ENCODE assay signal across 25 mouse cellular contexts in genomic region chr4:129902394-129902793, GRCm38 (mm10). TPM values are rescaled to one million over a fixed set of nuclear protein-coding genes. Genes with fewer than 3 reads are reported as not detected.
DNase-seq lines count a peak whose midpoint lies in the region; ATAC-seq and TF ChIP-seq lines count a peak whose summit lies in the region.
"Had no signal": no experiment of that assay in that cellular context is flagged by ENCODE, and none has a peak within 500 bp of the region (broad histone marks: within the 10 kb centered on the region; RNA-seq: fewer than 3 reads in every experiment).

No protein-coding gene starts in this region.

- no peaks in the 10 kb centered on the region for H3K79me2 ChIP-seq in heart, adult 2 months (replicated peaks; ENCODE audit: control insufficient read depth, insufficient read depth, low read length)
- H3K79me2 ChIP-seq in liver, adult 2 months (ENCODE audit: control insufficient read depth, insufficient read depth, low read length), result no peaks in the 10 kb centered on the region

- H3K9ac ChIP-seq in heart, embryonic 13.5 days, result no peak overlapping the region
- H3K9ac ChIP-seq in heart, adult 2 months (ENCODE audit: low read depth, low read length), result no peak overlapping the region
- H3K9ac ChIP-seq in liver, adult 2 months (ENCODE audit: low read depth, low read length), result no peak overlapping the region
- no peak overlapping the region for H3K9ac ChIP-seq in liver, embryonic 11.5 days (ENCODE audit: low read depth, low read length)
- H3K9ac ChIP-seq: embryonic facial prominence, embryonic 12.5 days; forebrain, embryonic 12.5 days had no signal

- H3K27me3 ChIP-seq in heart, embryonic 13.5 days (replicated peaks), result no peaks in the 10 kb centered on the region
- H3K27me3 ChIP-seq in heart, adult 2 months (ENCODE audit: control insufficient read depth, insufficient read depth, low read length), result no peaks in the 10 kb centered on the region
- no peaks in the 10 kb centered on the region for H3K27me3 ChIP-seq in liver, adult 2 months (ENCODE audit: control insufficient read depth, insufficient read depth, low read length)
- H3K27me3 ChIP-seq in liver, embryonic 11.5 days (replicated peaks; ENCODE audit: control insufficient read depth, insufficient read depth, low read length), result no peaks in the 10 kb centered on the region
- H3K27me3 ChIP-seq: embryonic facial prominence, embryonic 12.5 days; forebrain, embryonic 12.5 days; Patski had no signal

- TF ChIP-seq CTCF in heart, adult 2 months (IDR thresholded peaks at IDR 0.05), result no peak
- TF ChIP-seq CTCF in liver, adult 2 months (IDR thresholded peaks at IDR 0.05; ENCODE audit: low read depth, low read length), result no peak

- H3K27ac ChIP-seq in heart, embryonic 13.5 days (replicated peaks), result peak overlapping the region; percentile 42; the same call in 1 of the 2 replicates
- no peak overlapping the region for H3K27ac ChIP-seq in heart, adult 2 months
- H3K27ac ChIP-seq in liver, adult 2 months (replicated peaks; ENCODE audit: insufficient read depth, low read depth, low read length), result no peak overlapping the region
- no peak overlapping the region for H3K27ac ChIP-seq in liver, embryonic 11.5 days (ENCODE audit: low read depth, low read length)
- H3K27ac ChIP-seq: embryonic facial prominence, embryonic 10.5 days; embryonic facial prominence, embryonic 12.5 days; forebrain, embryonic 10.5 days; forebrain, embryonic 12.5 days had no signal

- no peak for TF ChIP-seq EP300 in heart, adult 2 months (IDR thresholded peaks at IDR 0.05; ENCODE audit: insufficient read depth, low read depth, low read length)

- whole genome bisulfite sequencing in heart, embryonic 13.5 days, result 76% methylated on average over 4 of the region's 4 CpGs
- 59% methylated on average over 4 of the region's 4 CpGs for WGBS in heart, adult 2 months
- 41% methylated on average over 4 of the region's 4 CpGs for WGBS in liver, adult 2 months
- 77% methylated on average over 4 of the region's 4 CpGs for WGBS in liver, embryonic 11.5 days

- DNase-seq in adrenal gland, adult 2 months, result peak; percentile 49
- no peak for DNase-seq in adrenal gland, adult 18-20 months (ENCODE audit: low spot score in 2 of 2)
- DNase-seq in adrenal gland, postnatal 14 days, result peak; percentile 48
- DNase-seq in adrenal gland, adult 8-10 months, result no peak
- DNase-seq in heart, adult 2 months, result no peak
- DNase-seq in liver, adult 2 months (ENCODE audit: extremely low read depth, low read depth, low spot score), result peak; percentile 63
- no peak for DNase-seq in liver, embryonic 11.5 days (ENCODE audit: low spot score)
- DNase-seq: adrenal gland, postnatal 25 days; B cell, adult 2 months; cerebellum, adult 11-12 months; cerebellum, adult 2 months; cerebellum, adult 9-10 months; cerebellum, postnatal 10 days; cerebellum, postnatal 25 days had no signal

- peaks cover 44% of the 10 kb centered on the region for H3K4me1 ChIP-seq in heart, embryonic 13.5 days
- no peaks in the 10 kb centered on the region for H3K4me1 ChIP-seq in heart, adult 2 months (ENCODE audit: control insufficient read depth, insufficient read depth, low read length)
- no peaks in the 10 kb centered on the region for H3K4me1 ChIP-seq in liver, adult 2 months (ENCODE audit: control insufficient read depth, insufficient read depth, low read length)
- peaks cover 2% of the 10 kb centered on the region; the same call in 1 of the 2 replicates for H3K4me1 ChIP-seq in liver, embryonic 11.5 days (replicated peaks; ENCODE audit: control insufficient read depth, insufficient read depth, low read length)
- H3K4me1 ChIP-seq: forebrain, embryonic 12.5 days had no signal

- no peak for TF ChIP-seq POLR2A in heart, adult 2 months (IDR thresholded peaks at IDR 0.05; ENCODE audit: insufficient read depth, low read depth, low read length)
- TF ChIP-seq POLR2A in liver, adult 2 months (IDR thresholded peaks at IDR 0.05; ENCODE audit: extremely low read depth, insufficient read depth, low read length), result no peak

- no peak overlapping the region for H3K4me3 ChIP-seq in heart, embryonic 13.5 days
- no peak overlapping the region for H3K4me3 ChIP-seq in heart, adult 2 months
- H3K4me3 ChIP-seq in liver, adult 2 months (ENCODE audit: insufficient read depth, low read depth, low read length), result no peak overlapping the region
- no peak overlapping the region for H3K4me3 ChIP-seq in liver, embryonic 11.5 days (ENCODE audit: low read depth, low read length)
- H3K4me3 ChIP-seq: embryonic facial prominence, embryonic 10.5 days; embryonic facial prominence, embryonic 12.5 days; forebrain, embryonic 10.5 days; forebrain, embryonic 12.5 days had no signal

- no peaks in the 10 kb centered on the region for H3K36me3 ChIP-seq in heart, embryonic 13.5 days
- H3K36me3 ChIP-seq in heart, adult 2 months (ENCODE audit: control insufficient read depth, insufficient read depth, low read length), result no peaks in the 10 kb centered on the region
- H3K36me3 ChIP-seq in liver, adult 2 months (ENCODE audit: control insufficient read depth, insufficient read depth, low read length), result no peaks in the 10 kb centered on the region
- H3K36me3 ChIP-seq in liver, embryonic 11.5 days (ENCODE audit: control insufficient read depth, insufficient read depth, low read length), result no peaks in the 10 kb centered on the region
- H3K36me3 ChIP-seq: embryonic facial prominence, embryonic 10.5 days; embryonic facial prominence, embryonic 12.5 days; forebrain, embryonic 10.5 days; forebrain, embryonic 12.5 days; G1E had no signal

- no peak overlapping the region for H3K4me2 ChIP-seq in heart, embryonic 13.5 days
- H3K4me2 ChIP-seq in liver, embryonic 11.5 days, result no peak overlapping the region
- H3K4me2 ChIP-seq: embryonic facial prominence, embryonic 12.5 days; forebrain, embryonic 12.5 days had no signal

- intact Hi-C loops in heart, adult 2 months (cut with DNase I), result no loop called here

- no peaks in the 10 kb centered on the region for H3K9me3 ChIP-seq in heart, embryonic 13.5 days
- no peaks in the 10 kb centered on the region for H3K9me3 ChIP-seq in liver, embryonic 11.5 days (ENCODE audit: control insufficient read depth, low read length)
- H3K9me3 ChIP-seq: embryonic facial prominence, embryonic 10.5 days; embryonic facial prominence, embryonic 12.5 days; forebrain, embryonic 10.5 days; forebrain, embryonic 12.5 days; G1E had no signal

- no peak for ATAC-seq in heart, embryonic 13.5 days (ENCODE audit: extremely low read depth, insufficient number of reproducible peaks, low FRiP score, low TSS enrichment)
- no peak for ATAC-seq in liver, embryonic 11.5 days (replicated peaks; ENCODE audit: low FRiP score)
- ATAC-seq: activated CD4-positive, CD25-positive, alpha-beta regulatory T cell, adult 4 months; CD4-positive, CD25-positive, alpha-beta regulatory T cell, adult 4 months; forebrain, embryonic 14.5 days; forebrain, embryonic 16.5 days; Patski had no signal

RNA-seq across cellular contexts. Expression of gene Spocd1, which starts 26.7 kb away (rescaled TPM):
- total RNA-seq in adrenal gland, adult 2 months (2021), result 1 to 10 TPM in 1 of 2 experiments, under 1 TPM in 1; 0.92 to 1.1 TPM
- polyA plus RNA-seq in adrenal gland, adult 2 months (2012; rRNA removed), result 3.2 and 3.7 TPM in 2 replicates
- under 1 TPM; 0.51 to 0.53 TPM for total RNA-seq in adrenal gland, adult 18-20 months (2021)
- 0.19 and 0.30 TPM in 2 replicates for total RNA-seq in adrenal gland, postnatal 14 days (2021)
- total RNA-seq in adrenal gland, adult 8-10 months (2022), result 1 to 10 TPM; 1.2 to 2.7 (median 2.1) TPM
- 0.19 and 0.34 TPM in 2 replicates for polyA plus RNA-seq in heart, embryonic 13.5 days (2015; fragmentation: Nextera tagmentation; extraction: Ambion mirVana)
- under 1 TPM in 1 of 2 experiments, not detected in 1; 0.07 TPM for total RNA-seq in heart, adult 2 months (2021)
- polyA plus RNA-seq in heart, adult 2 months (2012; rRNA removed), result not detected in 2 replicates
- total RNA-seq in liver, adult 2 months (2014; rRNA removed), result not detected in 2 replicates
- not detected in 2 replicates for polyA plus RNA-seq in liver, adult 2 months (2012; rRNA removed)
- polyA plus RNA-seq in liver, embryonic 11.5 days (2014; fragmentation: Nextera tagmentation; extraction: Ambion mirVana), result 0.07 and 0.17 TPM in 2 replicates
- total RNA-seq: G1E had no signal
- polyA plus RNA-seq: activated CD4-positive, CD25-positive, alpha-beta regulatory T cell, adult 4 months; CD4-positive, CD25-positive, alpha-beta regulatory T cell, adult 4 months; embryonic facial prominence, embryonic 10.5 days; forebrain, embryonic 10.5 days; forebrain, embryonic 12.5 days; forebrain, embryonic 14.5 days; forebrain, embryonic 16.5 days; G1E had no signal

Comparison
In these comparisons a context has a peak if more than half of its experiments do, and no peak if none do; other contexts are left out.
1. DNase-seq: peak in adrenal gland, adult 2 months (single experiment), adrenal gland, postnatal 14 days (single experiment) and liver, adult 2 months (single experiment); none in adrenal gland, adult 18-20 months (0 of 2), adrenal gland, adult 8-10 months (single experiment), heart, adult 2 months (0 of 2) and liver, embryonic 11.5 days (single experiment).